Mouse (Mus musculus) MEL (cell line): ENCODE results near the gene March4. TPM values are rescaled to one million over a fixed set of nuclear protein-coding genes. Genes with fewer than 3 reads are reported as not detected.

ENCODE experiments used
- DNase-seq: peaks from one replicate; pipeline ENCODE4 v3.0.0; 2011; ENCODE audit warnings: low read depth, low spot score
- H3K27ac ChIP-seq: 2 replicates; pipeline ENCODE4 v1.5.1; 2012; ENCODE audit warnings: low read depth, mild to moderate bottlenecking, control low read depth, low read length, moderate library complexity; ENCODE audit not compliant: control insufficient read depth
- H3K27me3 ChIP-seq, 2 experiments: fragments of 150-350 bp in 1 of 2; sonication (generic) in 1 of 2; 2 replicates each; pipeline ENCODE4 v1.6.1; 2012; ENCODE audit warnings: low read length in 2 of 2, mild to moderate bottlenecking in 2 of 2, improper control_type of control experiment in 1 of 2, moderate library complexity in 1 of 2; ENCODE audit not compliant: insufficient read depth in 2 of 2, control insufficient read depth in 1 of 2
- H3K36me3 ChIP-seq, 2 experiments: 2 replicates each; pipeline ENCODE4 v1.6.1; 2012 to 2014; ENCODE audit warnings: low read length in 2 of 2, improper control_type of control experiment in 1 of 2, inconsistent platforms in 1 of 2, mild to moderate bottlenecking in 1 of 2; ENCODE audit not compliant: insufficient read depth in 2 of 2, control insufficient read depth in 1 of 2
- H3K4me1 ChIP-seq, 2 experiments: fragments of 150-350 bp in 1 of 2; sonication (generic) in 1 of 2; 2 replicates each; pipeline ENCODE4 v1.6.1; 2012; ENCODE audit warnings: low read length in 2 of 2, improper control_type of control experiment in 1 of 2, mild to moderate bottlenecking in 1 of 2; ENCODE audit not compliant: insufficient read depth in 2 of 2, control insufficient read depth in 1 of 2
- H3K4me3 ChIP-seq, 2 experiments: fragments of 150-350 bp in 1 of 2; sonication (generic) in 1 of 2; 2 replicates each; pipeline ENCODE4 v1.5.1; 2012; ENCODE audit warnings: low read depth in 2 of 2, low read length in 2 of 2, mild to moderate bottlenecking in 2 of 2, moderate library complexity in 2 of 2, control low read depth in 1 of 2, improper control_type of control experiment in 1 of 2; ENCODE audit not compliant: control insufficient read depth in 1 of 2, insufficient read depth in 1 of 2
- H3K79me2 ChIP-seq: 2 replicates; pipeline ENCODE4 v1.6.1; 2012; ENCODE audit warnings: mild to moderate bottlenecking, low read length, moderate library complexity; ENCODE audit not compliant: control insufficient read depth, poor library complexity, insufficient read depth
- H3K9ac ChIP-seq: 2 replicates; pipeline ENCODE4 v1.6.1; 2012; ENCODE audit warnings: low read depth, mild to moderate bottlenecking, control low read depth, low read length, moderate library complexity; ENCODE audit not compliant: control insufficient read depth, poor library complexity, severe bottlenecking
- H3K9me3 ChIP-seq: fragments of 150-350 bp; sonication (generic); replicated peaks from 2 replicates; pipeline ENCODE4 v1.6.1; 2012; ENCODE audit warnings: mild to moderate bottlenecking, low read length, improper control_type of control experiment, moderate library complexity; ENCODE audit not compliant: insufficient read depth
- ELF1 ChIP-seq: IDR thresholded peaks from 2 replicates; pipeline ENCODE4 v1.6.1; 2014; ENCODE audit warnings: low read depth, mild to moderate bottlenecking, inconsistent platforms, low read length, improper control_type of control experiment, moderate library complexity
- EP300 ChIP-seq, 2 experiments: IDR thresholded peaks; 2 replicates each; pipeline ENCODE4 v1.6.1; 2011; ENCODE audit warnings: improper control_type of control experiment in 2 of 2, low read length in 2 of 2, low read depth in 1 of 2, mild to moderate bottlenecking in 1 of 2
- ETS1 ChIP-seq: IDR thresholded peaks from 2 replicates; pipeline ENCODE4 v1.6.1; 2012; ENCODE audit warnings: low read depth, mild to moderate bottlenecking, inconsistent platforms, low read length, improper control_type of control experiment, moderate library complexity
- GABPA ChIP-seq: IDR thresholded peaks from 2 replicates; pipeline ENCODE4 v1.6.1; 2012; ENCODE audit warnings: low read depth, mild to moderate bottlenecking, inconsistent platforms, low read length, improper control_type of control experiment, moderate library complexity
- GATA1 ChIP-seq: IDR thresholded peaks from 2 replicates; pipeline ENCODE4 v1.6.1; 2011; ENCODE audit warnings: low read depth, low read length, improper control_type of control experiment
- HCFC1 ChIP-seq: IDR thresholded peaks from 2 replicates; pipeline ENCODE4 v1.6.1; 2012; ENCODE audit warnings: low read depth, mild to moderate bottlenecking, inconsistent platforms, low read length, improper control_type of control experiment, moderate library complexity
- JUND ChIP-seq: IDR thresholded peaks from 2 replicates; pipeline ENCODE4 v1.6.1; 2011; ENCODE audit warnings: low read depth, mild to moderate bottlenecking, improper control_type of control experiment, low read length
- MAZ ChIP-seq: IDR thresholded peaks from 2 replicates; pipeline ENCODE4 v1.6.1; 2012; ENCODE audit warnings: low read depth, mild to moderate bottlenecking, inconsistent platforms, low read length, improper control_type of control experiment
- MXI1 ChIP-seq: IDR thresholded peaks from 2 replicates; pipeline ENCODE4 v1.6.1; 2011; ENCODE audit warnings: mild to moderate bottlenecking, low read depth, low read length, improper control_type of control experiment
- MYB ChIP-seq: IDR thresholded peaks from 2 replicates; pipeline ENCODE4 v1.6.1; 2011; ENCODE audit warnings: mild to moderate bottlenecking, low read depth, low read length, improper control_type of control experiment
- POLR2AphosphoS5 ChIP-seq: IDR thresholded peaks from 2 replicates; pipeline ENCODE4 v1.6.1; 2012; ENCODE audit warnings: low read depth, borderline replicate concordance, mild to moderate bottlenecking, inconsistent platforms, low read length, moderate library complexity, mixed read lengths
- SIN3A ChIP-seq: IDR thresholded peaks from 2 replicates; pipeline ENCODE4 v1.6.1; 2012; ENCODE audit warnings: low read length, improper control_type of control experiment, inconsistent platforms
- TBP ChIP-seq: IDR thresholded peaks from 2 replicates; pipeline ENCODE4 v1.8.0; 2011; ENCODE audit warnings: low read depth, low read length, improper control_type of control experiment
- USF1 ChIP-seq: IDR thresholded peaks from 2 replicates; pipeline ENCODE4 v1.6.1; 2014; ENCODE audit warnings: low read depth, mild to moderate bottlenecking, inconsistent platforms, low read length, improper control_type of control experiment, moderate library complexity
- ZC3H11A ChIP-seq: IDR thresholded peaks from 2 replicates; pipeline ENCODE4 v1.6.1; 2012; ENCODE audit warnings: low read depth, mild to moderate bottlenecking, inconsistent platforms, low read length, improper control_type of control experiment
- ZMIZ1 ChIP-seq: IDR thresholded peaks from 2 replicates; pipeline ENCODE4 v1.6.1; 2012; ENCODE audit warnings: low read depth, mild to moderate bottlenecking, inconsistent platforms, low read length, improper control_type of control experiment, moderate library complexity
- polyA plus RNA-seq, 2 experiments: library from polyadenylated mRNA; stranded (reverse) in 1 of 2; unstranded in 1 of 2; fragments of >175 nt in 1 of 2; fragments of >200 nt in 1 of 2; gene quantifications; 2 replicates each; pipeline versions ENCODE4 v1.2.1 to v1.2.4; 2012; ENCODE audit warnings: low replicate concordance in 2 of 2, low read depth in 1 of 2; ENCODE audit not compliant: insufficient read length in 2 of 2, insufficient read depth in 1 of 2, missing spikeins in 1 of 2
- total RNA-seq: library from RNA; depleted of rRNA; stranded (reverse); fragments of 300-350 nt; gene quantifications from 2 replicates; pipeline ENCODE4 v1.2.3, GENCODE M21; 2012

The March4 gene
- total and polyA plus RNA-seq, 3 experiments, result not detected

DNA sequence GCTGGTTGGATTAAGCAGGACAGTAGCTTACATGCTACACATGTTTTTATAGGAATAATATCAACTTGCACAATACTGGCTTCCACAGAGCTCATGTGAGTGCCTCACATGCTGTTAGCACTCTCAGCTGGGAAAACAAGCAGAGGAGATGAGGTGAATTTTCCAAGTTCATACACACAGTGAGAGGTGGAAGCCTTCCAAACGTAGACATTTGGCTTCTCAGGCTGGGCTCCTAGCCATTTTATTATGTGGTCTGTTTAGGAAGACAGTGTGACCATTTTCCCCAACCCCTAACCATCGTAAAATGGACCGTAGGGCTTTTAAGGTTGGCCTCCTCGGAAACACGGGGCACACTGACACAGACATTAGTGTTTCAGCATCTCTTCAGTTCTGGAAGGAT is 126.8 kb downstream of the March4 start:
- Histone ChIP-seq H3K27me3 (no peaks in the 10 kb centered on the region; a peak in 1 of 4 replicates), H3K79me2 (no peaks in the 10 kb centered on the region), H3K9ac (no peak overlapping the region), H3K9me3 (no peaks in the 10 kb centered on the region), H3K4me1 (no peaks in the 10 kb centered on the region), H3K36me3 (no peaks in the 10 kb centered on the region), H3K4me3 (no peak overlapping the region), H3K27ac (no peak overlapping the region)
- TF ChIP-seq ZMIZ1 (no peak), MYB (no peak), GABPA (no peak), EP300 (IDR thresholded peaks at IDR 0.05; ENCODE audit: low read depth in 1 of 2, low read length in 2 of 2) (no peak), TBP (no peak), JUND (no peak), SIN3A (no peak), POLR2AphosphoS5 (no peak), ZC3H11A (no peak), USF1 (no peak)
- no peak for DNase-seq

DNA sequence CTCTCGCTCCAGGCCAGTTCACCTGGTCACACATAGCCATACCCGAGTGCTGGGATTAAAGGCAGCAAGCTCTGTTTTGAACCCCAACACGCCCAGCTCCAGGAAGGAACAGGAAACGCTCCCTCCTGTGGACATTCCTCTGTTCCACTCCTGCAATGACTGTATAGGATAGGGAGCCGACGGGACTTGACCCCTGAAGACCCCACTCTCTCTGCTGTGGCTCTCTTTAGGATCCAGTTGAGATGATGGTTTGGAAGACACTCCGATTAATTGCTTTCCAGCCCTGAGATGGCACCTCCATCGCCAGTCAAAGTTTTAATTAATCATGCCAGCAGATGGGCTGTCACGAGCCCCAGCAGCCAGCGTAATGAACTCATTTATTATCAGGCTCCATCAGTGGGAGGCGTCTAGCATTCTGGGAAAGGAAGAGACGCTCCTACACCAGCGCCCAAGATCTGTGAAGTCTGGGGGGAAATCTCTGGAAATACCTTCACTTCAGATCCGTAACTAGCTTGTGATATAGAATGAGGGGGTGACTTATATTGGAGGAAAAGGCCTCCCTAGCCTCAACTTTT is 130.1 kb downstream of the March4 start:
- Histone ChIP-seq H3K36me3 (no peaks in the 10 kb centered on the region), H3K9me3 (no peaks in the 10 kb centered on the region), H3K27me3 (no peaks in the 10 kb centered on the region; a peak in 1 of 4 replicates), H3K27ac (no peak overlapping the region), H3K79me2 (no peaks in the 10 kb centered on the region), H3K9ac (no peak overlapping the region), H3K4me1 (no peaks in the 10 kb centered on the region), H3K4me3 (no peak overlapping the region)
- TF ChIP-seq ETS1 (no peak), HCFC1 (no peak), GATA1 (no peak)
- no peak for DNase-seq

DNA sequence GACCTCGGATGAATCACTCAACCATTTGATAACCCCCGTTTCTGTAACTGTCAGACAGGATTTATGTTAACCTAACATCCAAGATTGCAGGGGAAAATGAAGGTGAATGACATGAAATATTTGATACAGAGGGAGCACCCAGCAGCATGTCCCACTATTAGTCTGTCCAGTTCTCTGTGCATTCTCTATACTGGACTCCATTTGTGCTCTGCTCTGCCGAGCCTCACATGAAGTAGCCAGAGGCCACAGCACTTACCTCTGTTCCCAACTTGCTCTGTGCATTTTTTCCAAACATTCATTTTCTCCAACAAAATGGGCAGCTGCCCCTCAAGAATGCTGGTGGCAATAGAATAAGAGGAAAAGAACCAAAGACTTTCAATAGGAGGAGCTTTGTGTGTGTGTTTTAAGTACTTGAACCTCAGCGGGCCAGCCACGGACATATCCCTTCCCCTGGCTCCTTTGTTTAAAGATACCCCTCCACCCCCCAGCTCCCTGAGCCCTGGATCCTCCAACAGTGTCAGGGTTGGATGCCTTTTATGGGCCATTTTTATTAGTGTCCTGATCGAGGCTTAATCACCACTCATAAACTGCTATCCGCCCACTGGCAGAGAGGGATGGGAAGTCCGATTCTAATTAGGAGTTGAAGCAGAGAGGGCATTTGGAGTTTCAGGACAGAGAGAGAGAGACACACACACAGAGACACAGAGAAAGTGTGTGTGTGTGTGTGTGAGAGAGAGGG is 135.2 kb downstream of the March4 start:
- no peaks in the 10 kb centered on the region for H3K4me1 ChIP-seq
- H3K27ac ChIP-seq, result no peak overlapping the region
- no peak for DNase-seq
- no peak overlapping the region for H3K4me3 ChIP-seq
- H3K27me3 ChIP-seq, result no peaks in the 10 kb centered on the region
- H3K9ac ChIP-seq, result no peak overlapping the region
- no peaks in the 10 kb centered on the region for H3K9me3 ChIP-seq
- no peaks in the 10 kb centered on the region for H3K36me3 ChIP-seq
- TF ChIP-seq TBP, result no peak
- no peak for TF ChIP-seq MXI1
- no peak for TF ChIP-seq JUND
- TF ChIP-seq ELF1, result no peak
- TF ChIP-seq EP300 (IDR thresholded peaks at IDR 0.05; ENCODE audit: low read depth in 1 of 2, low read length in 2 of 2), result no peak
- no peak for TF ChIP-seq MAZ
- H3K79me2 ChIP-seq, result no peaks in the 10 kb centered on the region
